Comparison of ENCODE assay signal across 8 mouse cellular contexts in the genomic region with DNA sequence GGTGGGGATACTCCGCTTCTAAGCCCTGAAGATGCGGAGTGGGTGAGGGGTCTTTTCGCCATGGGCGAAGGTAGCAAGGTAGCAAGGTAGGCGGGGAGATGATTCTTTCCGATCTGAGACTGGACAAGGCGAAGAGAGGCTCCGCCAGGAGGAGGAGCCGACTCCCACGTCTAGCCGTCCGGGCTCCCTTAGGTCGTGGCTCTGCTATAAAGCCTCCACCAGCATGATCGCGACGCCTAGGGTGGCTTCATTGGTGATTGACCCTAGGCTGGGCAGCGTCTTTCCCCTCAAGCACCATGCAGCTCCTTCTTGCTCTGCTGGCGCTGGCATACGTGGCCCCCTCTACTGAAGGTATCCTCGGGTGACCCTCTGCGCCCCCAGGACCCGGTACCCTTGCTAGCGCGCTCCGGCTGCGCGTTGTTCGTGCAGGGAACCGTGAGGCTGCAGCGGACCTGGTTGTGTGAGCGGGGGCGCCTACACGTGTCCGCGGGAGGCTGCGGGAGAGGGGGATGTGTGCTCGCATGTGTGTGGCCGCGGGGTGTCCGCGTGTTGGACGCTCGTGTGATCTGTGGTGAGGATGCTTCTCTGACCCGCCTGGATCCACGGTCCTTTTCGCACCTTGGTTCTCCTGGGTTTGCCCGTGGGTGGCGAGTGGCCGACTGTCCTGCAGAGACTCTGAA. TPM values are rescaled to one million over a fixed set of nuclear protein-coding genes. Genes with fewer than 3 reads are reported as not detected.
DNase-seq lines count a peak whose midpoint lies in the region; ATAC-seq and TF ChIP-seq lines count a peak whose summit lies in the region.

A gene (plus strand): TSS at position 196 of the 680 bp plus-strand sequence.

- no peak for DNase-seq in gastrocnemius, postnatal 14 days
- no peak for DNase-seq in gastrocnemius, adult 8-10 months (ENCODE audit: low spot score in 2 of 2)
- DNase-seq in embryonic facial prominence, embryonic 11.5 days (ENCODE audit: low spot score) = no peak
- DNase-seq in heart, postnatal 0 days (ENCODE audit: low spot score) = no peak
- DNase-seq in kidney, postnatal 14 days = peak; percentile 35
- peak; percentile 31 for DNase-seq in lung, adult 2 months
- peak; percentile 45 to 51 for DNase-seq in right cerebral cortex, adult 2 months (ENCODE audit: low spot score in 2 of 2)
- DNase-seq in adipocyte (ENCODE audit: low spot score) = no peak

- no peak within 1 kb of the TSS for H3K27ac ChIP-seq in embryonic facial prominence, embryonic 11.5 days (replicated peaks; ENCODE audit: low read depth, low read length)
- no peak within 1 kb of the TSS for H3K27ac ChIP-seq in heart, postnatal 0 days (ENCODE audit: low read depth)

- intact Hi-C loops in gastrocnemius, postnatal 14 days (cut with DNase I; ENCODE audit: low total_unique reads) = no loop called here

- no peak for TF ChIP-seq EP300 in heart, postnatal 0 days (IDR thresholded peaks at IDR 0.05; ENCODE audit: low read depth)

- H3K9ac ChIP-seq in embryonic facial prominence, embryonic 11.5 days (replicated peaks; ENCODE audit: low read length) = no peak within 1 kb of the TSS
- H3K9ac ChIP-seq in heart, postnatal 0 days (replicated peaks; ENCODE audit: low read depth, low read length) = no peak within 1 kb of the TSS

- no peaks in the 10 kb centered on the region for H3K9me3 ChIP-seq in embryonic facial prominence, embryonic 11.5 days (replicated peaks; ENCODE audit: control insufficient read depth, low read length)
- H3K9me3 ChIP-seq in heart, postnatal 0 days (replicated peaks; ENCODE audit: control insufficient read depth, low read length) = no peaks in the 10 kb centered on the region

- no peak for ATAC-seq in embryonic facial prominence, embryonic 11.5 days (replicated peaks; ENCODE audit: insufficient number of reproducible peaks, low FRiP score, low TSS enrichment, low read depth)
- no peak for ATAC-seq in heart, postnatal 0 days (ENCODE audit: insufficient read depth, low read depth)

- H3K4me3 ChIP-seq in embryonic facial prominence, embryonic 11.5 days (ENCODE audit: low read depth, low read length) = peak within 1 kb of the TSS; percentile 27
- peak within 1 kb of the TSS; percentile 36 for H3K4me3 ChIP-seq in heart, postnatal 0 days (ENCODE audit: low read depth, low read length)
- H3K4me3 ChIP-seq in lung, adult 2 months (replicated peaks; ENCODE audit: extremely low read depth, low read depth, low read length) = peak within 1 kb of the TSS; percentile 56

- peak within 1 kb of the TSS; percentile 42; the same call in 1 of the 2 replicates for H3K4me2 ChIP-seq in embryonic facial prominence, embryonic 11.5 days (ENCODE audit: low read depth, low read length)
- H3K4me2 ChIP-seq in heart, postnatal 0 days (ENCODE audit: low read depth, low read length) = peak within 1 kb of the TSS; percentile 45

- peaks cover 3% of the 10 kb centered on the region; the same call in 1 of the 2 replicates for H3K4me1 ChIP-seq in embryonic facial prominence, embryonic 11.5 days (ENCODE audit: control insufficient read depth, insufficient read depth, low read length)
- H3K4me1 ChIP-seq in heart, postnatal 0 days (ENCODE audit: control insufficient read depth, insufficient read depth) = peaks cover 8% of the 10 kb centered on the region
- peaks cover 8% of the 10 kb centered on the region; the same call in 1 of the 2 replicates for H3K4me1 ChIP-seq in lung, adult 2 months (ENCODE audit: control insufficient read depth, insufficient read depth, low read length)

- H3K36me3 ChIP-seq in embryonic facial prominence, embryonic 11.5 days (replicated peaks; ENCODE audit: control insufficient read depth, insufficient read depth, low read depth, low read length) = no peaks in the 10 kb centered on the region
- H3K36me3 ChIP-seq in heart, postnatal 0 days (replicated peaks; ENCODE audit: control insufficient read depth, insufficient read depth, low read length) = no peaks in the 10 kb centered on the region

- under 1% methylated on average over 49 of the region's 49 CpGs for WGBS in embryonic facial prominence, embryonic 11.5 days
- WGBS in heart, postnatal 0 days = 1% methylated on average over 48 of the region's 49 CpGs
- WGBS in lung, adult 2 months = 3% methylated on average over 49 of the region's 49 CpGs

- H3K27me3 ChIP-seq in embryonic facial prominence, embryonic 11.5 days (ENCODE audit: control insufficient read depth, insufficient read depth, low read length) = peaks cover 31% of the 10 kb centered on the region
- H3K27me3 ChIP-seq in heart, postnatal 0 days (ENCODE audit: control insufficient read depth, insufficient read depth, low read length) = peaks cover 43% of the 10 kb centered on the region

- no peak for TF ChIP-seq CTCF in heart, postnatal 0 days (IDR thresholded peaks at IDR 0.05; ENCODE audit: low read depth)
- TF ChIP-seq CTCF in lung, adult 2 months (IDR thresholded peaks at IDR 0.05; ENCODE audit: insufficient read depth, low read length) = no peak

- TF ChIP-seq POLR2A in lung, adult 2 months (IDR thresholded peaks at IDR 0.05; ENCODE audit: borderline replicate concordance, extremely low read depth, low read depth, low read length) = peak; percentile 93; the same call in 1 of the 2 replicates

RNA-seq across cellular contexts. Expression of the gene that starts here (rescaled TPM):
- 10 to 100 TPM; 18.3 to 28.3 TPM for total RNA-seq in gastrocnemius, postnatal 14 days (2021)
- 1 to 10 TPM; 3.4 to 8.8 (median 7.0) TPM for total RNA-seq in gastrocnemius, adult 8-10 months (2022)
- polyA plus RNA-seq in embryonic facial prominence, embryonic 11.5 days (2014; fragmentation: Nextera tagmentation; extraction: Ambion mirVana) = 1.6 and 2.0 TPM in 2 replicates
- total RNA-seq in heart, postnatal 0 days (2014; rRNA removed; ENCODE audit: low replicate concordance) = 7.4 TPM in 1 of 2 replicates, not detected in the other
- polyA plus RNA-seq in heart, postnatal 0 days (2015; fragmentation: Nextera tagmentation; extraction: Ambion mirVana) = 30.8 and 33.7 TPM in 2 replicates
- polyA plus RNA-seq in lung, adult 2 months (2012; rRNA removed) = 143 and 190 TPM in 2 replicates

Comparison
In these comparisons a context has a peak if more than half of its experiments do, and no peak if none do; other contexts are left out.
1. RNA of the gene that starts here (polyA plus RNA-seq): 143 to 190 TPM in lung, adult 2 months and 30.8 to 33.7 TPM in heart, postnatal 0 days; 1.6 to 2.0 TPM in embryonic facial prominence, embryonic 11.5 days; every median in the first group is over 10 times any median in the second.
2. DNase-seq: peak in kidney, postnatal 14 days (single experiment), lung, adult 2 months (single experiment) and right cerebral cortex, adult 2 months (2 of 2); none in gastrocnemius, postnatal 14 days (single experiment), gastrocnemius, adult 8-10 months (0 of 2), embryonic facial prominence, embryonic 11.5 days (single experiment), heart, postnatal 0 days (single experiment) and adipocyte (single experiment).
3. Peak in every context shown above with its lines, with median percentiles within 50 percentile points of each other: H3K4me3 ChIP-seq.